ENCODE assay signal across 9 mouse cellular contexts in the genomic region with DNA sequence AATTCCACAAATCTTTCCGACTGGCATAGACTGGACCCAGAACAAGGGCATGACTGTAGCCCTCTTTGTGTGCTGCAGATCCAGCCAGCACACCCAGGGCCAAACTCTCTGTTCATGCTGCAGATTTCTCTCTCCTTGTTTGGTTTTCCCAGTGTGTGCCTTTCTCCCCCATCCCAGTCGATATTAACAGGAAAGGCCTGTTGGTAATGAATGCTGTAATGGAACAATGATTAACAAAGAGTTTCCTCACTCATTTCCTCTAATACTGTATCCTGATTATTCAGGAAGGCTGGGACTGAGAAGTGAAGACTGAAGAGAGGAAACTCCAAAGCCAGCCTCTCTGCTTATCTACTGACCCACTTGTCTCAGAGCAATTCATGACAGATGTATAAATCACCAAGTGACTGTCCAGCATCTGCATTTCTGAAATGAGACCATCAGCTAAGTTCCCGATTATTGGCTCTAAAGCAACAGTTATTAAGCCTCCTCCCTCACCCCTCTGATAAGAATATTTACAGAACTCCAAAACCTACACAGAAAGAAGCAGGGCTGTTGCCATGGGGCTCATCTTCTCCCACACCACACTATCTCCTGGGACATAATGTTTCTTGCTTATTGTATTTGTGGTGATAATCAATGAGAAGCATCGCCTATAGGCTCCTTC. TPM values are rescaled to one million over a fixed set of nuclear protein-coding genes. Genes with fewer than 3 reads are reported as not detected.
DNase-seq lines count a peak whose midpoint lies in the region; ATAC-seq and TF ChIP-seq lines count a peak whose summit lies in the region.
"Had no signal": no experiment of that assay in that cellular context is flagged by ENCODE, and none has a peak within 500 bp of the region (broad histone marks: within the 10 kb centered on the region; RNA-seq: fewer than 3 reads in every experiment).

No protein-coding gene starts in this region.

- no peaks in the 10 kb centered on the region for H3K4me1 ChIP-seq in limb, embryonic 11.5 days (ENCODE audit: control insufficient read depth, insufficient read depth, low read length)
- H3K4me1 ChIP-seq in limb, embryonic 10.5 days = no peaks in the 10 kb centered on the region
- no peaks in the 10 kb centered on the region for H3K4me1 ChIP-seq in limb, embryonic 13.5 days
- no peaks in the 10 kb centered on the region; the same call in 1 of the 2 replicates for H3K4me1 ChIP-seq in olfactory bulb, adult 2 months (ENCODE audit: control insufficient read depth, insufficient read depth, low read length)

- peaks cover 3% of the 10 kb centered on the region; the same call in 1 of the 2 replicates for H3K36me3 ChIP-seq in limb, embryonic 11.5 days (ENCODE audit: control insufficient read depth, insufficient read depth, low read length)
- peaks cover 52% of the 10 kb centered on the region for H3K36me3 ChIP-seq in limb, embryonic 10.5 days
- H3K36me3 ChIP-seq in limb, embryonic 13.5 days = peaks cover 47% of the 10 kb centered on the region

- no peak for ATAC-seq in limb, embryonic 11.5 days (ENCODE audit: insufficient number of reproducible peaks, low FRiP score, low TSS enrichment, low read depth)
- no peak for ATAC-seq in limb, embryonic 13.5 days (ENCODE audit: low FRiP score, low read depth)

- H3K9me3 ChIP-seq in limb, embryonic 11.5 days (ENCODE audit: control insufficient read depth, low read length) = no peaks in the 10 kb centered on the region
- no peaks in the 10 kb centered on the region for H3K9me3 ChIP-seq in limb, embryonic 10.5 days (replicated peaks)
- H3K9me3 ChIP-seq in limb, embryonic 13.5 days = no peaks in the 10 kb centered on the region

- H3K4me3 ChIP-seq in limb, embryonic 11.5 days (ENCODE audit: low read depth, low read length) = no peak overlapping the region
- no peak overlapping the region for H3K4me3 ChIP-seq in limb, embryonic 10.5 days
- no peak overlapping the region for H3K4me3 ChIP-seq in limb, embryonic 13.5 days
- no peak overlapping the region for H3K4me3 ChIP-seq in olfactory bulb, adult 2 months (ENCODE audit: insufficient read depth, low read depth, low read length)

- no peak for TF ChIP-seq POLR2A in olfactory bulb, adult 2 months (IDR thresholded peaks at IDR 0.05; ENCODE audit: insufficient read depth, low read depth, low read length)

- TF ChIP-seq CTCF in olfactory bulb, adult 2 months (IDR thresholded peaks at IDR 0.05; ENCODE audit: insufficient read depth, low read depth, low read length) = no peak

- peak; percentile 3 for DNase-seq in embryo, embryonic 10.5 days (ENCODE audit: low spot score)
- no peak for DNase-seq in embryo, embryonic 11 days
- DNase-seq in limb, embryonic 11.5 days (ENCODE audit: low spot score) = no peak
- DNase-seq in limb, embryonic 10.5 days (ENCODE audit: low spot score) = no peak
- no peak for DNase-seq in adrenal gland, postnatal 14 days
- no peak for DNase-seq in layer of hippocampus, postnatal 14 days (ENCODE audit: low spot score in 2 of 2)
- DNase-seq: gastrocnemius, postnatal 36 days had no signal

- WGBS in limb, embryonic 11.5 days = 90% methylated on average over 4 of the region's 4 CpGs
- whole genome bisulfite sequencing in limb, embryonic 10.5 days = 86% methylated on average over 4 of the region's 4 CpGs
- 79% methylated on average over 4 of the region's 4 CpGs for WGBS in limb, embryonic 13.5 days
- WGBS in olfactory bulb, adult 2 months = 42% methylated on average over 4 of the region's 4 CpGs

- H3K9ac ChIP-seq in limb, embryonic 11.5 days (ENCODE audit: low read length) = no peak overlapping the region
- H3K9ac ChIP-seq in limb, embryonic 13.5 days = no peak overlapping the region

- no peaks in the 10 kb centered on the region for H3K27me3 ChIP-seq in limb, embryonic 11.5 days (ENCODE audit: control insufficient read depth, insufficient read depth, low read length)
- no peaks in the 10 kb centered on the region for H3K27me3 ChIP-seq in limb, embryonic 10.5 days (ENCODE audit: low read depth, poor library complexity, severe bottlenecking)
- H3K27me3 ChIP-seq in limb, embryonic 13.5 days = no peaks in the 10 kb centered on the region

- H3K27ac ChIP-seq in limb, embryonic 11.5 days (replicated peaks; ENCODE audit: low read depth, low read length) = 0 out of 2 replicates have a peak overlapping the region, but pooled peaks have one; percentile 45
- no peak overlapping the region for H3K27ac ChIP-seq in limb, embryonic 10.5 days
- peak overlapping the region; percentile 28 for H3K27ac ChIP-seq in limb, embryonic 13.5 days
- peak overlapping the region; percentile 86; the same call in 1 of the 2 replicates for H3K27ac ChIP-seq in olfactory bulb, adult 2 months (ENCODE audit: insufficient read depth, low read depth, low read length)

- H3K4me2 ChIP-seq in limb, embryonic 11.5 days (ENCODE audit: low read depth, severe bottlenecking) = no peak overlapping the region
- no peak overlapping the region for H3K4me2 ChIP-seq in limb, embryonic 13.5 days (replicated peaks)

RNA-seq across cellular contexts. Expression of a gene that starts 41.3 kb away (rescaled TPM):
- polyA plus RNA-seq in limb, embryonic 11.5 days (2014; fragmentation: Nextera tagmentation; extraction: Ambion mirVana) = 32.0 and 34.3 TPM in 2 replicates
- polyA plus RNA-seq in limb, embryonic 10.5 days (2016; fragmentation: Nextera tagmentation; extraction: Ambion mirVana) = 22.2 and 27.0 TPM in 2 replicates
- 24.8 and 26.2 TPM in 2 replicates for polyA plus RNA-seq in limb, embryonic 13.5 days (2015; fragmentation: Nextera tagmentation; extraction: Ambion mirVana)
- polyA plus RNA-seq in olfactory bulb, adult 2 months (2012; ENCODE audit: insufficient read depth, insufficient read length, low replicate concordance, missing spikeins) = 82.6 TPM in 1 of 2 replicates, not detected in the other
- total RNA-seq in adrenal gland, postnatal 14 days (2021) = 71.0 and 72.9 TPM in 2 replicates
- total RNA-seq in layer of hippocampus, postnatal 14 days (2021) = 10 to 100 TPM; 66.5 to 70.8 TPM
